Mouse (Mus musculus): Measurements from ENCODE around the gene Ankrd65. TPM values are rescaled to one million over a fixed set of nuclear protein-coding genes. Genes with fewer than 3 reads are reported as not detected.

Ankrd65 gene
- polyA plus RNA-seq, 1 experiment from 2014 or later: 0.43 TPM

GRCm38 (mm10) chr4:155791240-155791933, 1.1 kb downstream of the Ankrd65 start:
- no peaks in the 10 kb centered on the region for H3K36me3 ChIP-seq (ENCODE audit: control insufficient read depth, insufficient read depth, low read length)
- peak overlapping the region; percentile 1; the same call in 1 of the 2 replicates for H3K4me2 ChIP-seq (replicated peaks; ENCODE audit: low read depth, low read length)
- H3K4me3 ChIP-seq (ENCODE audit: low read length): no peak overlapping the region
- H3K27me3 ChIP-seq (ENCODE audit: control insufficient read depth, insufficient read depth, low read length): no peaks in the 10 kb centered on the region
- H3K9ac ChIP-seq (ENCODE audit: low read depth, low read length): no peak overlapping the region
- ATAC-seq (ENCODE audit: low FRiP score, low TSS enrichment): peak; percentile 72
- no peak overlapping the region for H3K27ac ChIP-seq (ENCODE audit: low read depth, low read length)
- 53% methylated on average over 24 of the region's 24 CpGs for WGBS
- H3K9me3 ChIP-seq (ENCODE audit: control insufficient read depth, low read length): no peaks in the 10 kb centered on the region
- H3K4me1 ChIP-seq (ENCODE audit: control insufficient read depth, insufficient read depth, low read length): no peaks in the 10 kb centered on the region

GRCm38 (mm10) chr4:155793730-155794129, 3.5 kb downstream of the Ankrd65 start:
- no peaks in the 10 kb centered on the region for H3K27me3 ChIP-seq (ENCODE audit: control insufficient read depth, insufficient read depth, low read length)
- no peak overlapping the region for H3K27ac ChIP-seq (ENCODE audit: low read depth, low read length)
- no peak overlapping the region for H3K4me2 ChIP-seq (replicated peaks; ENCODE audit: low read depth, low read length)
- no peak overlapping the region for H3K9ac ChIP-seq (ENCODE audit: low read depth, low read length)
- no peaks in the 10 kb centered on the region for H3K36me3 ChIP-seq (ENCODE audit: control insufficient read depth, insufficient read depth, low read length)
- no peak overlapping the region for H3K4me3 ChIP-seq (ENCODE audit: low read length)
- ATAC-seq (ENCODE audit: low FRiP score, low TSS enrichment): no peak
- no peaks in the 10 kb centered on the region for H3K9me3 ChIP-seq (ENCODE audit: control insufficient read depth, low read length)
- 41% methylated on average over 2 of the region's 2 CpGs for WGBS
- no peaks in the 10 kb centered on the region for H3K4me1 ChIP-seq (ENCODE audit: control insufficient read depth, insufficient read depth, low read length)

GRCm38 (mm10) chr4:155802075-155802474, 11.8 kb downstream of the Ankrd65 start:
- Histone ChIP-seq H3K9me3 (ENCODE audit: control insufficient read depth, low read length) (no peaks in the 10 kb centered on the region), H3K36me3 (ENCODE audit: control insufficient read depth, insufficient read depth, low read length) (peaks cover 3% of the 10 kb centered on the region; the same call in 1 of the 2 replicates), H3K9ac (ENCODE audit: low read depth, low read length) (no peak overlapping the region), H3K27ac (ENCODE audit: low read depth, low read length) (no peak overlapping the region), H3K4me3 (ENCODE audit: low read length) (no peak overlapping the region), H3K4me1 (ENCODE audit: control insufficient read depth, insufficient read depth, low read length) (peaks cover 8% of the 10 kb centered on the region; the same call in 1 of the 2 replicates), H3K4me2 (replicated peaks; ENCODE audit: low read depth, low read length) (no peak overlapping the region), H3K27me3 (ENCODE audit: control insufficient read depth, insufficient read depth, low read length) (no peaks in the 10 kb centered on the region)
- no peak for ATAC-seq (ENCODE audit: low FRiP score, low TSS enrichment)
- 93% methylated on average over 1 of the region's 1 CpGs for WGBS

- Histone ChIP-seq H3K4me3 (ENCODE audit: low read length) (peak within 1 kb of the TSS; percentile 86), H3K9me3 (ENCODE audit: control insufficient read depth, low read length) (no peaks in the 10 kb centered on the region), H3K9ac (ENCODE audit: low read depth, low read length) (peak within 1 kb of the TSS; percentile 80), H3K4me2 (replicated peaks; ENCODE audit: low read depth, low read length) (peak within 1 kb of the TSS; percentile 53), H3K36me3 (ENCODE audit: control insufficient read depth, insufficient read depth, low read length) (peaks cover 9% of the 10 kb centered on the region), H3K27me3 (ENCODE audit: control insufficient read depth, insufficient read depth, low read length) (no peaks in the 10 kb centered on the region), H3K27ac (ENCODE audit: low read depth, low read length) (peak within 1 kb of the TSS; percentile 43; the same call in 1 of the 2 replicates), H3K4me1 (ENCODE audit: control insufficient read depth, insufficient read depth, low read length) (peaks cover 8% of the 10 kb centered on the region; the same call in 1 of the 2 replicates)
- WGBS: 11% methylated on average over 12 of the region's 12 CpGs
- peak; percentile 47; the same call in 1 of the 2 replicates for ATAC-seq (ENCODE audit: low FRiP score, low TSS enrichment)
These were observed 12.6 kb downstream of the Ankrd65 start, which contains the start of gene Mrpl20 for GRCm38 (mm10) chr4:155802741-155803339. Mrpl20 (plus strand) TSS chr4:155802878.

- peak; percentile 98 for ATAC-seq (ENCODE audit: low FRiP score, low TSS enrichment)
- peak overlapping the region; percentile 53 for H3K4me2 ChIP-seq (replicated peaks; ENCODE audit: low read depth, low read length)
- WGBS: under 1% methylated on average over 58 of the region's 58 CpGs
- H3K4me1 ChIP-seq (ENCODE audit: control insufficient read depth, insufficient read depth, low read length): peaks cover 8% of the 10 kb centered on the region; the same call in 1 of the 2 replicates
- H3K27ac ChIP-seq (ENCODE audit: low read depth, low read length): peak overlapping the region; percentile 43; the same call in 1 of the 2 replicates
- peak overlapping the region; percentile 80 for H3K9ac ChIP-seq (ENCODE audit: low read depth, low read length)
- H3K27me3 ChIP-seq (ENCODE audit: control insufficient read depth, insufficient read depth, low read length): no peaks in the 10 kb centered on the region
- no peaks in the 10 kb centered on the region for H3K9me3 ChIP-seq (ENCODE audit: control insufficient read depth, low read length)
- peak overlapping the region; percentile 86 for H3K4me3 ChIP-seq (ENCODE audit: low read length)
- peaks cover 16% of the 10 kb centered on the region for H3K36me3 ChIP-seq (ENCODE audit: control insufficient read depth, insufficient read depth, low read length)
These were observed 13.3 kb downstream of the Ankrd65 start for GRCm38 (mm10) chr4:155803340-155804041.

GRCm38 (mm10) chr4:155807841-155808240, 17.6 kb downstream of the Ankrd65 start:
- Histone ChIP-seq H3K27ac (ENCODE audit: low read depth, low read length) (no peak overlapping the region), H3K4me2 (replicated peaks; ENCODE audit: low read depth, low read length) (no peak overlapping the region), H3K4me1 (ENCODE audit: control insufficient read depth, insufficient read depth, low read length) (peaks cover 8% of the 10 kb centered on the region; the same call in 1 of the 2 replicates), H3K27me3 (ENCODE audit: control insufficient read depth, insufficient read depth, low read length) (no peaks in the 10 kb centered on the region), H3K9ac (ENCODE audit: low read depth, low read length) (no peak overlapping the region), H3K4me3 (ENCODE audit: low read length) (no peak overlapping the region), H3K36me3 (ENCODE audit: control insufficient read depth, insufficient read depth, low read length) (peaks cover 39% of the 10 kb centered on the region), H3K9me3 (ENCODE audit: control insufficient read depth, low read length) (no peaks in the 10 kb centered on the region)
- WGBS: 90% methylated on average over 3 of the region's 3 CpGs
- no peak for ATAC-seq (ENCODE audit: low FRiP score, low TSS enrichment)

GRCm38 (mm10) chr4:155811929-155812664, 21.9 kb downstream of the Ankrd65 start, which contains the start of gene Ccnl2:
Ccnl2 (plus strand) TSS chr4:155812489.
- Histone ChIP-seq H3K4me3 (ENCODE audit: low read length) (peak within 1 kb of the TSS; percentile 100), H3K9me3 (ENCODE audit: control insufficient read depth, low read length) (no peaks in the 10 kb centered on the region), H3K27ac (ENCODE audit: low read depth, low read length) (peak within 1 kb of the TSS; percentile 91), H3K9ac (ENCODE audit: low read depth, low read length) (peak within 1 kb of the TSS; percentile 100), H3K4me2 (replicated peaks; ENCODE audit: low read depth, low read length) (peak within 1 kb of the TSS; percentile 92), H3K27me3 (ENCODE audit: control insufficient read depth, insufficient read depth, low read length) (no peaks in the 10 kb centered on the region), H3K4me1 (ENCODE audit: control insufficient read depth, insufficient read depth, low read length) (peaks cover 10% of the 10 kb centered on the region), H3K36me3 (ENCODE audit: control insufficient read depth, insufficient read depth, low read length) (peaks cover 71% of the 10 kb centered on the region)
- under 1% methylated on average over 59 of the region's 60 CpGs for WGBS
- peak; percentile 99 for ATAC-seq (ENCODE audit: low FRiP score, low TSS enrichment)

- no peaks in the 10 kb centered on the region for H3K27me3 ChIP-seq (ENCODE audit: control insufficient read depth, insufficient read depth, low read length)
- H3K4me3 ChIP-seq (ENCODE audit: low read length): peak overlapping the region; percentile 100
- peaks cover 73% of the 10 kb centered on the region for H3K36me3 ChIP-seq (ENCODE audit: control insufficient read depth, insufficient read depth, low read length)
- H3K27ac ChIP-seq (ENCODE audit: low read depth, low read length): peak overlapping the region; percentile 91
- peak; percentile 38 for ATAC-seq (ENCODE audit: low FRiP score, low TSS enrichment)
- under 1% methylated on average over 44 of the region's 49 CpGs for WGBS
- H3K9me3 ChIP-seq (ENCODE audit: control insufficient read depth, low read length): no peaks in the 10 kb centered on the region
- peak overlapping the region; percentile 100 for H3K9ac ChIP-seq (ENCODE audit: low read depth, low read length)
- H3K4me2 ChIP-seq (replicated peaks; ENCODE audit: low read depth, low read length): peak overlapping the region; percentile 92
- peaks cover 10% of the 10 kb centered on the region for H3K4me1 ChIP-seq (ENCODE audit: control insufficient read depth, insufficient read depth, low read length)
These were observed 22.5 kb downstream of the Ankrd65 start for GRCm38 (mm10) chr4:155812665-155813181.

All from kidney, embryonic 14.5 days (tissue).